Mouse (Mus musculus): ENCODE measurements around the gene Rhox3c.
"Not testable (repeated sequence)": the region's sequence is repeated elsewhere in the genome, so short reads cannot be mapped to it uniquely, and the experiment has no call there.

Gene Rhox3c

DNA sequence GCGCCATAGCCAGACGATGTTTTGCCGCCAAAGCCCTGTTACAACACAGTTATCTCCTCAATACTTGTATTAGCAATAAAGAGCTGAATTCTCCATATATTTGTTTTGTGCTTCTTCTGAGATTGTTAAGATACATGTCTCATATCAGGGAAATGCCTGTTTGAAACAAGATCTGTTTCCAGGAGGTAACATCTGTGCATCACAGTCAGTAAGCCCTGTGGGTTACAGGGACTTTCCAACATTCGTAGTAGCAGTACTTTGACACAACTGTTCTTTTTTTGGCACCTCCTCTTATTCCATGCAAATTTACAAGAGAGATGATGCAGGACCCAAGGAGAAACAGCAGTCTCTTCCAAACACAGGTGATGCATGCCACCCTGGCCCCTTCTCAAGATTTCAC is at the start of gene Rhox3c:
TSS of gene Rhox3c (plus strand) at position 301 of the 400 bp plus-strand sequence.
- not testable (repeated sequence) for DNase-seq (ENCODE audit: low spot score in 2 of 2)

GRCm38 (mm10) chrX:37411767-37412166 is 46.6 kb upstream of the Rhox3c start, which contains the start of gene Rhox2b:
Gene Rhox2b, plus strand, starts transcription at chrX:37412067.
- not testable (repeated sequence) for DNase-seq (ENCODE audit: low spot score in 2 of 2)

GRCm38 (mm10) chrX:37432194-37432593 is 26.2 kb upstream of the Rhox3c start, which contains the start of gene Rhox4b:
Gene Rhox4b, plus strand, starts transcription at chrX:37432494.
- DNase-seq (ENCODE audit: low spot score in 2 of 2): not testable (repeated sequence)

DNA sequence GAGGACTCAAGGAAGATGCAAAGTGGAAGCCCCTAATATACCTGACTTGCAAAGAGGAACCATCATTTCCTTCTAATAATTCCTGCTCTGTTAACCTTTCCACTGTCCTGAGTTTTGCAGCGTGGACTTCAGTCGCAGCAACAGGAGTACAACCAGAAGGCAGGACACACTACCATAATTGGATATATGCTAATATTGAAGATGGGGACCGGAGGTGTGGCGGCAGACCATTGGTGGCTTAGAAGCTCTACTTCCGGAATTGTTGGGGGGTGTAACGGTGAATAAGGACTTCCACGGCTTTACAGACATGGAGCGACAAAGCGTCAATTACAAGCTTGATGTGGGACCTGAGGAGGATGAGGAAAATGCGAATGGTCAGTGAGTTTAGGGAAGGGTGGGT is 5.0 kb upstream of the Rhox3c start, which contains the start of gene Rhox2c:
TSS of gene Rhox2c (plus strand) at position 301 of the 400 bp plus-strand sequence.
- not testable (repeated sequence) for DNase-seq (ENCODE audit: low spot score in 2 of 2)

- DNase-seq (ENCODE audit: low spot score in 2 of 2): not testable (repeated sequence)
These were observed 21.7 kb downstream of the Rhox3c start, which contains the start of gene Rhox4c for GRCm38 (mm10) chrX:37480037-37480436. Gene Rhox4c, plus strand, starts transcription at chrX:37480337.

DNA sequence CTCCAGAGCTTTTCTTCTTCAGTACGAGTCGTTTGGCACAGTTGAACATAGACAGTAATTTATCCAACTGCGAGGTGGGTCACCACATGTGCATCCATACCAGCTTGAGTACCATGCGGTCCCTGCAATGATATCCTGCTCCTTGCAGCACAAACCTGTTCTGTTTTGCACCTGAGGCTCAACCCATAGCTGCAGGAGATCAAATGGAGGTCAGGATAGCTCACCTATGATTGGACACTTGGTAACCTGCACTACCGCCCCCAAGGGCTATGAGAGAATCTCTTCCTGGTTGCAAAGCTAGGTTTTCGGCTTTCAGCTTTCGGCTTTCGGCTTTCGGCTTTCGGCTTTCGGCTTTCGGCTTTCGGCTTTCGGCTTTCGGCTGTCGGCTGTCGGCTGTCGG is 55.7 kb downstream of the Rhox3c start, which contains the start of gene Rhox4d:
TSS of gene Rhox4d (plus strand) at position 301 of the 400 bp plus-strand sequence.
- not testable (repeated sequence) for DNase-seq (ENCODE audit: low spot score in 2 of 2)
